Mouse (Mus musculus) bone marrow, adult 2 months (tissue): ENCODE results near the gene Kcng1.

Source experiments
- CTCF ChIP-seq: fragments of 200-500 bp; IDR thresholded peaks from 2 replicates; pipeline ENCODE4 v1.5.1; 2011; ENCODE audit warnings: low read length, control low read depth; ENCODE audit not compliant: control insufficient read depth, insufficient read depth
- POLR2A ChIP-seq: fragments of 200-500 bp; IDR thresholded peaks from 2 replicates; pipeline ENCODE4 v1.6.1; 2011; ENCODE audit warnings: low read depth, mild to moderate bottlenecking, control low read depth, low read length, borderline replicate concordance; ENCODE audit not compliant: control insufficient read depth

- TF ChIP-seq CTCF: no peak
- no peak for TF ChIP-seq POLR2A
These were observed 22.5 kb downstream of the Kcng1 start for GRCm38 (mm10) chr2:168259046-168259445.
